Mouse (Mus musculus) MEL (cell line): ENCODE data around the gene Gtf2h2. TPM values are rescaled to one million over a fixed set of nuclear protein-coding genes. Genes with fewer than 3 reads are reported as not detected.

Experiments used
- DNase-seq: peaks from one replicate; pipeline ENCODE4 v3.0.0; 2011; ENCODE audit warnings: low read depth, low spot score
- H3K27ac ChIP-seq: 2 replicates; pipeline ENCODE4 v1.5.1; 2012; ENCODE audit warnings: low read depth, mild to moderate bottlenecking, control low read depth, low read length, moderate library complexity; ENCODE audit not compliant: control insufficient read depth
- H3K27me3 ChIP-seq, 2 experiments: fragments of 150-350 bp in 1 of 2; sonication (generic) in 1 of 2; 2 replicates each; pipeline ENCODE4 v1.6.1; 2012; ENCODE audit warnings: low read length in 2 of 2, mild to moderate bottlenecking in 2 of 2, improper control_type of control experiment in 1 of 2, moderate library complexity in 1 of 2; ENCODE audit not compliant: insufficient read depth in 2 of 2, control insufficient read depth in 1 of 2
- H3K36me3 ChIP-seq, 2 experiments: 2 replicates each; pipeline ENCODE4 v1.6.1; 2012 to 2014; ENCODE audit warnings: low read length in 2 of 2, improper control_type of control experiment in 1 of 2, inconsistent platforms in 1 of 2, mild to moderate bottlenecking in 1 of 2; ENCODE audit not compliant: insufficient read depth in 2 of 2, control insufficient read depth in 1 of 2
- H3K4me1 ChIP-seq, 2 experiments: fragments of 150-350 bp in 1 of 2; sonication (generic) in 1 of 2; 2 replicates each; pipeline ENCODE4 v1.6.1; 2012; ENCODE audit warnings: low read length in 2 of 2, improper control_type of control experiment in 1 of 2, mild to moderate bottlenecking in 1 of 2; ENCODE audit not compliant: insufficient read depth in 2 of 2, control insufficient read depth in 1 of 2
- H3K4me3 ChIP-seq, 2 experiments: fragments of 150-350 bp in 1 of 2; sonication (generic) in 1 of 2; 2 replicates each; pipeline ENCODE4 v1.5.1; 2012; ENCODE audit warnings: low read depth in 2 of 2, low read length in 2 of 2, mild to moderate bottlenecking in 2 of 2, moderate library complexity in 2 of 2, control low read depth in 1 of 2, improper control_type of control experiment in 1 of 2; ENCODE audit not compliant: control insufficient read depth in 1 of 2, insufficient read depth in 1 of 2
- H3K79me2 ChIP-seq: 2 replicates; pipeline ENCODE4 v1.6.1; 2012; ENCODE audit warnings: mild to moderate bottlenecking, low read length, moderate library complexity; ENCODE audit not compliant: control insufficient read depth, poor library complexity, insufficient read depth
- H3K9ac ChIP-seq: 2 replicates; pipeline ENCODE4 v1.6.1; 2012; ENCODE audit warnings: low read depth, mild to moderate bottlenecking, control low read depth, low read length, moderate library complexity; ENCODE audit not compliant: control insufficient read depth, poor library complexity, severe bottlenecking
- H3K9me3 ChIP-seq: fragments of 150-350 bp; sonication (generic); replicated peaks from 2 replicates; pipeline ENCODE4 v1.6.1; 2012; ENCODE audit warnings: mild to moderate bottlenecking, low read length, improper control_type of control experiment, moderate library complexity; ENCODE audit not compliant: insufficient read depth
- BHLHE40 ChIP-seq: IDR thresholded peaks from 2 replicates; pipeline ENCODE4 v1.6.1; 2012; ENCODE audit warnings: low read depth, mild to moderate bottlenecking, inconsistent platforms, low read length, improper control_type of control experiment, borderline replicate concordance
- CHD2 ChIP-seq: IDR thresholded peaks from 2 replicates; pipeline ENCODE4 v1.6.1; 2011; ENCODE audit warnings: low read length, improper control_type of control experiment
- CTCF ChIP-seq, 3 experiments: IDR thresholded peaks in 2 of 3; conservative IDR thresholded peaks in 1 of 3; 2 replicates each; pipeline ENCODE4 v1.5.1; 2011 to 2012; ENCODE audit warnings: low read length in 3 of 3, low read depth in 2 of 3, mild to moderate bottlenecking in 2 of 3, improper control_type of control experiment in 1 of 3, inconsistent platforms in 1 of 3, mixed read lengths in 1 of 3, moderate library complexity in 1 of 3; ENCODE audit not compliant: control insufficient read depth in 1 of 3, insufficient read depth in 1 of 3, poor library complexity in 1 of 3, severe bottlenecking in 1 of 3
- E2F4 ChIP-seq: IDR thresholded peaks from 2 replicates; pipeline ENCODE4 v1.6.1; 2011; ENCODE audit warnings: low read depth, low read length, improper control_type of control experiment, borderline replicate concordance
- ELF1 ChIP-seq: IDR thresholded peaks from 2 replicates; pipeline ENCODE4 v1.6.1; 2014; ENCODE audit warnings: low read depth, mild to moderate bottlenecking, inconsistent platforms, low read length, improper control_type of control experiment, moderate library complexity
- EP300 ChIP-seq, 2 experiments: IDR thresholded peaks; 2 replicates each; pipeline ENCODE4 v1.6.1; 2011; ENCODE audit warnings: improper control_type of control experiment in 2 of 2, low read length in 2 of 2, low read depth in 1 of 2, mild to moderate bottlenecking in 1 of 2
- GABPA ChIP-seq: IDR thresholded peaks from 2 replicates; pipeline ENCODE4 v1.6.1; 2012; ENCODE audit warnings: low read depth, mild to moderate bottlenecking, inconsistent platforms, low read length, improper control_type of control experiment, moderate library complexity
- GATA1 ChIP-seq: IDR thresholded peaks from 2 replicates; pipeline ENCODE4 v1.6.1; 2011; ENCODE audit warnings: low read depth, low read length, improper control_type of control experiment
- KAT2A ChIP-seq: conservative IDR thresholded peaks from 2 replicates; pipeline ENCODE4 v1.6.1; 2012; ENCODE audit warnings: low read depth, low read length, improper control_type of control experiment, inconsistent platforms
- MAFK ChIP-seq: IDR thresholded peaks from 2 replicates; pipeline ENCODE4 v1.6.1; 2011; ENCODE audit warnings: low read depth, mild to moderate bottlenecking, low read length, improper control_type of control experiment, borderline replicate concordance
- MAX ChIP-seq: IDR thresholded peaks from 2 replicates; pipeline ENCODE4 v1.6.1; 2011; ENCODE audit warnings: low read length, improper control_type of control experiment
- MAZ ChIP-seq: IDR thresholded peaks from 2 replicates; pipeline ENCODE4 v1.6.1; 2012; ENCODE audit warnings: low read depth, mild to moderate bottlenecking, inconsistent platforms, low read length, improper control_type of control experiment
- MXI1 ChIP-seq: IDR thresholded peaks from 2 replicates; pipeline ENCODE4 v1.6.1; 2011; ENCODE audit warnings: mild to moderate bottlenecking, low read depth, low read length, improper control_type of control experiment
- NELFE ChIP-seq: IDR thresholded peaks from 2 replicates; pipeline ENCODE4 v1.6.1; 2011; ENCODE audit warnings: low read depth, low read length, improper control_type of control experiment
- POLR2A ChIP-seq, 2 experiments: IDR thresholded peaks; 2 replicates each; pipeline ENCODE4 v1.6.1; 2011 to 2012; ENCODE audit warnings: low read length in 2 of 2, mild to moderate bottlenecking in 2 of 2, control low read depth in 1 of 2, improper control_type of control experiment in 1 of 2, low read depth in 1 of 2, moderate library complexity in 1 of 2; ENCODE audit not compliant: control insufficient read depth in 1 of 2, insufficient read depth in 1 of 2, poor library complexity in 1 of 2
- POLR2AphosphoS2 ChIP-seq: IDR thresholded peaks from 2 replicates; pipeline ENCODE4 v1.6.1; 2011; ENCODE audit warnings: low read length, improper control_type of control experiment
- POLR2AphosphoS5 ChIP-seq: IDR thresholded peaks from 2 replicates; pipeline ENCODE4 v1.6.1; 2012; ENCODE audit warnings: low read depth, borderline replicate concordance, mild to moderate bottlenecking, inconsistent platforms, low read length, moderate library complexity, mixed read lengths
- RAD21 ChIP-seq: IDR thresholded peaks from 2 replicates; pipeline ENCODE4 v1.6.1; 2011; ENCODE audit warnings: mild to moderate bottlenecking, low read depth, low read length, improper control_type of control experiment
- RCOR1 ChIP-seq: IDR thresholded peaks from 2 replicates; pipeline ENCODE4 v1.6.1; 2012; ENCODE audit warnings: low read depth, mild to moderate bottlenecking, inconsistent platforms, low read length, improper control_type of control experiment
- SIN3A ChIP-seq: IDR thresholded peaks from 2 replicates; pipeline ENCODE4 v1.6.1; 2012; ENCODE audit warnings: low read length, improper control_type of control experiment, inconsistent platforms
- SMC3 ChIP-seq: IDR thresholded peaks from 2 replicates; pipeline ENCODE4 v1.6.1; 2011; ENCODE audit warnings: low read depth, low read length, improper control_type of control experiment
- TAL1 ChIP-seq: IDR thresholded peaks from 2 replicates; pipeline ENCODE4 v1.6.1; 2012; ENCODE audit warnings: mild to moderate bottlenecking, inconsistent platforms, low read length, moderate library complexity, mixed read lengths
- TBP ChIP-seq: IDR thresholded peaks from 2 replicates; pipeline ENCODE4 v1.8.0; 2011; ENCODE audit warnings: low read depth, low read length, improper control_type of control experiment
- TCF12 ChIP-seq: IDR thresholded peaks from 2 replicates; pipeline ENCODE4 v1.6.1; 2014; ENCODE audit warnings: low read depth, mild to moderate bottlenecking, inconsistent platforms, low read length, improper control_type of control experiment, moderate library complexity
- UBTF ChIP-seq: IDR thresholded peaks from 2 replicates; pipeline ENCODE4 v1.6.1; 2012; ENCODE audit warnings: low read depth, mild to moderate bottlenecking, inconsistent platforms, low read length, improper control_type of control experiment, moderate library complexity, borderline replicate concordance; ENCODE audit not compliant: insufficient read depth
- USF1 ChIP-seq: IDR thresholded peaks from 2 replicates; pipeline ENCODE4 v1.6.1; 2014; ENCODE audit warnings: low read depth, mild to moderate bottlenecking, inconsistent platforms, low read length, improper control_type of control experiment, moderate library complexity
- ZC3H11A ChIP-seq: IDR thresholded peaks from 2 replicates; pipeline ENCODE4 v1.6.1; 2012; ENCODE audit warnings: low read depth, mild to moderate bottlenecking, inconsistent platforms, low read length, improper control_type of control experiment
- ZKSCAN1 ChIP-seq: IDR thresholded peaks from 2 replicates; pipeline ENCODE4 v1.6.1; 2012; ENCODE audit warnings: low read depth, mild to moderate bottlenecking, inconsistent platforms, low read length, improper control_type of control experiment, moderate library complexity
- ZNF384 ChIP-seq: IDR thresholded peaks from 2 replicates; pipeline ENCODE4 v1.6.1; 2012; ENCODE audit warnings: low read depth, mild to moderate bottlenecking, inconsistent platforms, low read length, improper control_type of control experiment
- polyA plus RNA-seq, 2 experiments: library from polyadenylated mRNA; stranded (reverse) in 1 of 2; unstranded in 1 of 2; fragments of >175 nt in 1 of 2; fragments of >200 nt in 1 of 2; gene quantifications; 2 replicates each; pipeline versions ENCODE4 v1.2.1 to v1.2.4; 2012; ENCODE audit warnings: low replicate concordance in 2 of 2, low read depth in 1 of 2; ENCODE audit not compliant: insufficient read length in 2 of 2, insufficient read depth in 1 of 2, missing spikeins in 1 of 2
- total RNA-seq: library from RNA; depleted of rRNA; stranded (reverse); fragments of 300-350 nt; gene quantifications from 2 replicates; pipeline ENCODE4 v1.2.3, GENCODE M21; 2012

The Gtf2h2 gene
- total and polyA plus RNA-seq, 3 experiments, result 47.2 to 71.6 TPM; not detected in 1

GRCm38 (mm10) chr13:100516213-100517105 lies 24.1 kb upstream of the Gtf2h2 start:
- H3K9ac ChIP-seq, result no peak overlapping the region
- H3K27ac ChIP-seq, result no peak overlapping the region
- no peaks in the 10 kb centered on the region for H3K9me3 ChIP-seq
- peaks cover 10 to 28% of the 10 kb centered on the region in 2 experiments; a peak in 3 of 4 replicates for H3K4me1 ChIP-seq
- TF ChIP-seq MAFK, result no peak
- no peak for TF ChIP-seq MAX
- TF ChIP-seq POLR2A (IDR thresholded peaks at IDR 0.05; ENCODE audit: control insufficient read depth in 1 of 2, insufficient read depth in 1 of 2, low read depth in 1 of 2, low read length in 2 of 2, poor library complexity in 1 of 2), result no peak
- no peak for TF ChIP-seq TBP
- TF ChIP-seq BHLHE40, result no peak
- no peak for TF ChIP-seq POLR2AphosphoS2
- no peak for TF ChIP-seq UBTF
- no peak for TF ChIP-seq TCF12
- no peak for TF ChIP-seq POLR2AphosphoS5
- no peak for TF ChIP-seq CTCF (IDR thresholded peaks at IDR 0.05 in 2 of 3, conservative IDR thresholded peaks at IDR 0.05 in 1 of 3; ENCODE audit: control insufficient read depth in 1 of 3, insufficient read depth in 1 of 3, low read depth in 2 of 3, low read length in 3 of 3, poor library complexity in 1 of 3, severe bottlenecking in 1 of 3)
- TF ChIP-seq RAD21, result no peak
- no peak for TF ChIP-seq ZKSCAN1
- TF ChIP-seq MAZ, result no peak
- TF ChIP-seq ZC3H11A, result no peak
- no peak for TF ChIP-seq ZNF384
- no peak for TF ChIP-seq TAL1
- no peak for TF ChIP-seq NELFE
- no peak for TF ChIP-seq CHD2
- H3K79me2 ChIP-seq, result no peaks in the 10 kb centered on the region
- peaks cover 0 to 11% of the 10 kb centered on the region in 2 experiments; a peak in 2 of 4 replicates for H3K36me3 ChIP-seq
- H3K27me3 ChIP-seq, result no peaks in the 10 kb centered on the region
- no peak overlapping the region for H3K4me3 ChIP-seq
- DNase-seq, result no peak

GRCm38 (mm10) chr13:100512792-100513191 lies 20.4 kb upstream of the Gtf2h2 start:
- peak overlapping the region; percentile 59 for H3K9ac ChIP-seq
- H3K4me3 ChIP-seq, result peak overlapping the region; percentile 38 to 42
- H3K27me3 ChIP-seq, result no peaks in the 10 kb centered on the region
- H3K79me2 ChIP-seq, result no peaks in the 10 kb centered on the region
- peak overlapping the region; percentile 94 for H3K27ac ChIP-seq
- no peaks in the 10 kb centered on the region for H3K9me3 ChIP-seq
- H3K36me3 ChIP-seq, result peaks cover 0 to 17% of the 10 kb centered on the region in 2 experiments; a peak in 2 of 4 replicates
- DNase-seq, result peak; percentile 70
- peaks cover 12 to 33% of the 10 kb centered on the region in 2 experiments for H3K4me1 ChIP-seq
- no peak; the same call in 1 of the 2 replicates for TF ChIP-seq TBP
- TF ChIP-seq KAT2A, result no peak
- TF ChIP-seq POLR2A (IDR thresholded peaks at IDR 0.05; ENCODE audit: control insufficient read depth in 1 of 2, insufficient read depth in 1 of 2, low read depth in 1 of 2, low read length in 2 of 2, poor library complexity in 1 of 2), result no peak
- no peak; the same call in none of the 2 replicates for TF ChIP-seq MXI1
- peak; percentile 99 for TF ChIP-seq ZNF384
- TF ChIP-seq USF1, result no peak
- no peak for TF ChIP-seq GABPA
- no peak for TF ChIP-seq E2F4
- no peak for TF ChIP-seq BHLHE40
- peak; percentile 72 to 88 for TF ChIP-seq EP300 (IDR thresholded peaks at IDR 0.05; ENCODE audit: low read depth in 1 of 2, low read length in 2 of 2)
- peak; percentile 58 for TF ChIP-seq TAL1
- TF ChIP-seq GATA1, result peak; percentile 83
- peak; percentile 92 for TF ChIP-seq TCF12
- peak; percentile 71; the same call in 1 of the 2 replicates for TF ChIP-seq RCOR1
- no peak for TF ChIP-seq MAX
- TF ChIP-seq ZKSCAN1, result no peak; the same call in 1 of the 2 replicates
- no peak for TF ChIP-seq SMC3
- no peak for TF ChIP-seq ELF1
- TF ChIP-seq NELFE, result no peak
- no peak for TF ChIP-seq POLR2AphosphoS5
- peak; percentile 55; the same call in 1 of the 2 replicates for TF ChIP-seq SIN3A
